ENCODE assay signal across 15 mouse cellular contexts in the genomic region with DNA sequence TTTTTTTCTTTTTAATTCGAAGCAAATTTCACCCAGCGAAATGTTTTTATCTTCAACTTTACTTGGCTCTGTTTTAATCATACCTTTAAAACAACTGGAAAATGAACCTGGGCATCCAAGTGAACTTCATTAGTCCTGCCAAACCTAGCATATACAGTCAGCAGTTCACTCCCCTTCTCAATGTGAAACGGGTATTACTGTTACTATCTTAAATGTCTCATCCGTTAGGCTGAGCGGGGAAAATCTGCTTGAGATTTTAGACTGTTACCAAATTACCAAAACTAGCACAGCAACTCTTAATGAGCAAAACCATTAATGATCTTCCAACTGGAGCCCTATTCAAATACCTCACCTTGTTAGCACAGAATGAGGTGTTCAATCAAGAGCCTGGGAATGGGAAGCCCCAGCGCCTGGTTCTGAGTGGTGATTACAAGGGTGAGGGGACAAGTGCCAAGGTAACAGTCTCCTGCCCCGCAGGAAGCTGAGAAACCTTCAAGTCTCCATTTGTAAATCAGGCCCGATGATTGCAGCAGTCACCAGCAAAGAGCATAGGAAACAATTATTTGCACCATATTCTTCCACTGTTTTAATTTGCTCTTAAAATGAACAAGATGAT.
DNase-seq lines count a peak whose midpoint lies in the region; ATAC-seq lines count a peak whose summit lies in the region.
"Had no signal": no experiment of that assay in that cellular context is flagged by ENCODE, and none has a peak within 500 bp of the region (broad histone marks: within the 10 kb centered on the region; RNA-seq: fewer than 3 reads in every experiment).

No protein-coding gene starts in this region.

- WGBS in midbrain, embryonic 11.5 days = 69% methylated on average over 8 of the region's 8 CpGs
- WGBS in midbrain, embryonic 16.5 days = 62% methylated on average over 8 of the region's 8 CpGs
- 29% methylated on average over 8 of the region's 8 CpGs for WGBS in forebrain, embryonic 14.5 days

- ATAC-seq in midbrain, embryonic 11.5 days (ENCODE audit: low FRiP score) = 0 out of 2 replicates have a peak, but pooled peaks have one; percentile 54
- no peak for ATAC-seq in midbrain, embryonic 16.5 days
- peak; percentile 72; the same call in 1 of the 2 replicates for ATAC-seq in forebrain, embryonic 14.5 days
- no peak for ATAC-seq in CD4-positive, CD25-positive, alpha-beta regulatory T cell, adult 4 months

- H3K4me1 ChIP-seq in midbrain, embryonic 11.5 days (ENCODE audit: control insufficient read depth, insufficient read depth, low read length) = no peaks in the 10 kb centered on the region
- H3K4me1 ChIP-seq in midbrain, embryonic 16.5 days (ENCODE audit: control insufficient read depth, insufficient read depth, low read length) = no peaks in the 10 kb centered on the region
- H3K4me1 ChIP-seq in forebrain, embryonic 14.5 days (ENCODE audit: control insufficient read depth, insufficient read depth, low read length) = no peaks in the 10 kb centered on the region
- H3K4me1 ChIP-seq: embryonic facial prominence, embryonic 13.5 days; heart, embryonic 13.5 days; limb, embryonic 15.5 days; megakaryocyte, embryonic 14.5 days had no signal

- H3K9ac ChIP-seq in midbrain, embryonic 11.5 days (ENCODE audit: low read length) = no peak overlapping the region
- no peak overlapping the region for H3K9ac ChIP-seq in midbrain, embryonic 16.5 days (ENCODE audit: low read depth, low read length)
- no peak overlapping the region for H3K9ac ChIP-seq in forebrain, embryonic 14.5 days (ENCODE audit: low read length)
- H3K9ac ChIP-seq: embryonic facial prominence, embryonic 13.5 days; heart, embryonic 13.5 days; limb, embryonic 15.5 days had no signal

- H3K27me3 ChIP-seq in midbrain, embryonic 11.5 days (ENCODE audit: control insufficient read depth, insufficient read depth, low read length) = no peaks in the 10 kb centered on the region
- no peaks in the 10 kb centered on the region for H3K27me3 ChIP-seq in midbrain, embryonic 16.5 days (ENCODE audit: control insufficient read depth, insufficient read depth, low read depth, low read length)
- H3K27me3 ChIP-seq in forebrain, embryonic 14.5 days (replicated peaks; ENCODE audit: control insufficient read depth, insufficient read depth, low read length) = no peaks in the 10 kb centered on the region
- H3K27me3 ChIP-seq: embryonic facial prominence, embryonic 13.5 days; heart, embryonic 13.5 days; limb, embryonic 15.5 days; megakaryocyte, embryonic 14.5 days had no signal

- no peak overlapping the region for H3K4me2 ChIP-seq in midbrain, embryonic 11.5 days
- H3K4me2 ChIP-seq in midbrain, embryonic 16.5 days (ENCODE audit: low read length) = no peak overlapping the region
- no peak overlapping the region for H3K4me2 ChIP-seq in forebrain, embryonic 14.5 days (ENCODE audit: low read length)
- H3K4me2 ChIP-seq: embryonic facial prominence, embryonic 13.5 days; heart, embryonic 13.5 days; limb, embryonic 15.5 days had no signal

- no peak overlapping the region for H3K4me3 ChIP-seq in midbrain, embryonic 11.5 days (ENCODE audit: low read depth, low read length)
- H3K4me3 ChIP-seq in midbrain, embryonic 16.5 days (ENCODE audit: low read depth, low read length) = no peak overlapping the region
- no peak overlapping the region for H3K4me3 ChIP-seq in forebrain, embryonic 14.5 days (ENCODE audit: low read depth, low read length)
- H3K4me3 ChIP-seq: embryonic facial prominence, embryonic 13.5 days; heart, embryonic 13.5 days; limb, embryonic 15.5 days; megakaryocyte, embryonic 14.5 days had no signal

- peak; percentile 5 for DNase-seq in embryo, embryonic 11 days
- DNase-seq in embryo, embryonic 10.5 days (ENCODE audit: low spot score) = no peak
- no peak for DNase-seq in midbrain, embryonic 11.5 days (ENCODE audit: low spot score, missing footprints)
- peak; percentile 93 for DNase-seq in cerebellum, adult 9-10 months
- peak; percentile 67 for DNase-seq in forebrain, embryonic 14.5 days (ENCODE audit: low spot score)
- no peak for DNase-seq in T-cell, adult 2 months (ENCODE audit: low spot score)
- DNase-seq: heart, adult 11 months; lung, postnatal 10 days; thymus, adult 18-20 months had no signal

- H3K9me3 ChIP-seq in midbrain, embryonic 11.5 days (ENCODE audit: control insufficient read depth, low read length) = no peaks in the 10 kb centered on the region
- H3K9me3 ChIP-seq in midbrain, embryonic 16.5 days (replicated peaks; ENCODE audit: control insufficient read depth, low read length, poor library complexity, severe bottlenecking) = no peaks in the 10 kb centered on the region
- no peaks in the 10 kb centered on the region for H3K9me3 ChIP-seq in forebrain, embryonic 14.5 days (replicated peaks; ENCODE audit: control insufficient read depth, low read length)
- H3K9me3 ChIP-seq: embryonic facial prominence, embryonic 13.5 days; heart, embryonic 13.5 days; limb, embryonic 15.5 days had no signal

- no peak overlapping the region for H3K27ac ChIP-seq in midbrain, embryonic 11.5 days (ENCODE audit: low read depth, low read length)
- H3K27ac ChIP-seq in midbrain, embryonic 16.5 days (ENCODE audit: low read length) = no peak overlapping the region
- H3K27ac ChIP-seq in forebrain, embryonic 14.5 days (ENCODE audit: low read depth, low read length) = no peak overlapping the region
- H3K27ac ChIP-seq: embryonic facial prominence, embryonic 13.5 days; heart, embryonic 13.5 days; limb, embryonic 15.5 days had no signal

- H3K36me3 ChIP-seq in midbrain, embryonic 11.5 days (ENCODE audit: control insufficient read depth, insufficient read depth, low read length) = no peaks in the 10 kb centered on the region
- no peaks in the 10 kb centered on the region for H3K36me3 ChIP-seq in midbrain, embryonic 16.5 days (ENCODE audit: control insufficient read depth, insufficient read depth, low read length)
- H3K36me3 ChIP-seq in forebrain, embryonic 14.5 days (ENCODE audit: control insufficient read depth, insufficient read depth, low read length) = no peaks in the 10 kb centered on the region
- H3K36me3 ChIP-seq: embryonic facial prominence, embryonic 13.5 days; heart, embryonic 13.5 days; limb, embryonic 15.5 days had no signal

Comparison
In these comparisons a context has a peak if more than half of its experiments do, and no peak if none do; other contexts are left out.
1. DNase-seq: peak in embryo, embryonic 11 days (single experiment), cerebellum, adult 9-10 months (single experiment) and forebrain, embryonic 14.5 days (single experiment); none in embryo, embryonic 10.5 days (single experiment), midbrain, embryonic 11.5 days (single experiment) and T-cell, adult 2 months (single experiment).
2. ATAC-seq: peak in midbrain, embryonic 11.5 days (single experiment) and forebrain, embryonic 14.5 days (single experiment); none in midbrain, embryonic 16.5 days (single experiment) and CD4-positive, CD25-positive, alpha-beta regulatory T cell, adult 4 months (single experiment).